Mouse (Mus musculus) forebrain, embryonic 12.5 days (tissue): Measurements from ENCODE around the gene Tubb5. TPM values are rescaled to one million over a fixed set of nuclear protein-coding genes. Genes with fewer than 3 reads are reported as not detected.
A peak's percentile ranks its signal among the peaks of the same experiment; 100 is the strongest.

Source experiments
- ATAC-seq: fragments of 200-750 bp; cut with Nextera tagmentation; 2 replicates; pipeline ENCODE4 v1.8.0; 2017; ENCODE audit warnings: moderate TSS enrichment; ENCODE audit not compliant: low FRiP score
- H3K27ac ChIP-seq: fragments of 300-500 bp; sonication (generic); 2 replicates; pipeline ENCODE4 v1.5.1; 2016; ENCODE audit warnings: mild to moderate bottlenecking
- H3K27me3 ChIP-seq: fragments of 300-500 bp; sonication (generic); 2 replicates; pipeline ENCODE4 v1.6.1; 2016; ENCODE audit warnings: mild to moderate bottlenecking
- H3K36me3 ChIP-seq: fragments of 300-500 bp; sonication (generic); replicated peaks from 2 replicates; pipeline ENCODE4 v1.6.1; 2016; ENCODE audit warnings: mild to moderate bottlenecking
- H3K4me1 ChIP-seq: fragments of 300-500 bp; sonication (generic); 2 replicates; pipeline ENCODE4 v1.6.1; 2016
- H3K4me2 ChIP-seq: fragments of 300-500 bp; sonication (generic); 2 replicates; pipeline ENCODE4 v1.6.1; 2016; ENCODE audit warnings: mild to moderate bottlenecking, moderate library complexity
- H3K4me3 ChIP-seq: fragments of 300-500 bp; sonication (generic); replicated peaks from 2 replicates; pipeline ENCODE4 v1.5.1; 2016; ENCODE audit warnings: mild to moderate bottlenecking
- H3K9ac ChIP-seq: fragments of 300-500 bp; sonication (generic); 2 replicates; pipeline ENCODE4 v1.6.1; 2016; ENCODE audit warnings: mild to moderate bottlenecking
- H3K9me3 ChIP-seq: fragments of 300-500 bp; sonication (generic); 2 replicates; pipeline ENCODE4 v1.6.1; 2016
- WGBS: fragments of 180-500 bp; shearing (Covaris S2); methylation state at CpG from one replicate; pipeline ENCODE4 v1.1.7; 2016; 5-methylcytosine and 5-hydroxymethylcytosine counted together
- polyA plus RNA-seq: library from polyadenylated mRNA; unstranded; fragments of >200 nt; fragmentation: Nextera tagmentation; extraction: Ambion mirVana; gene quantifications from 2 replicates; pipeline ENCODE4 v1.2.1, GENCODE M21; 2016

Gene Tubb5
- 1,541 and 1,619 TPM in 2 replicates for polyA plus RNA-seq

DNA sequence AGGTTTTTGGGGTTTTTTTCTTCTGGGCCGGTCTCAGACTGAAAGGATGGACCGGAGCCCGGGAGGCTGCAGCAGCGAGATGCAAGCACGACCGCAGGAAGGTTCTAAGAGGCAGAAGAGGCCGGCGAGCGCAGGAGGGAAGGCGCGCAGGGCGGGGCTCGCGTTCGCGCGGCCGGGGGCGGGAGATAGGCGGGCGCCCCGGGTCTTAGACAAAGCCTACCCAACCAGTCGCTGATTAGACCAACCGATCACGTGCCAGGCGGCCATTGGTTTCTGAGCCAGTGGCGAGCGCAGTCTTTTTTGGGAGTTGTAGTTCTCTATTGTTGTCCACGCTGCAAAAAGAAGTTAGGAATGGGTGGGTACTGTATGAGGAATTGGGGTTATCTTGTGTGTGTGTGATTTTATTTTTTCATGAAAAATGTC lies at the start of gene Tubb5:
Gene Tubb5, minus strand, starts transcription at position 185 of the 423 bp plus-strand sequence.
- H3K36me3 ChIP-seq = peaks cover 37% of the 10 kb centered on the region
- peak within 1 kb of the TSS; percentile 99 for H3K27ac ChIP-seq
- peak within 1 kb of the TSS; percentile 80 for H3K4me2 ChIP-seq
- H3K4me3 ChIP-seq = peak within 1 kb of the TSS; percentile 82
- H3K27me3 ChIP-seq = no peaks in the 10 kb centered on the region
- H3K4me1 ChIP-seq = peaks cover 45% of the 10 kb centered on the region
- no peaks in the 10 kb centered on the region for H3K9me3 ChIP-seq
- WGBS = under 1% methylated on average over 29 of the region's 29 CpGs
- peak within 1 kb of the TSS; percentile 99 for H3K9ac ChIP-seq
- peak; percentile 81 for ATAC-seq

GRCm38 (mm10) chr17:35887725-35888124 lies 49.6 kb upstream of the Tubb5 start:
- Histone ChIP-seq H3K9me3 (no peaks in the 10 kb centered on the region), H3K9ac (no peak overlapping the region), H3K4me1 (no peaks in the 10 kb centered on the region), H3K36me3 (peaks cover 95% of the 10 kb centered on the region), H3K4me2 (no peak overlapping the region), H3K4me3 (no peak overlapping the region), H3K27me3 (no peaks in the 10 kb centered on the region), H3K27ac (no peak overlapping the region)
- ATAC-seq = no peak
- WGBS = 91% methylated on average over 9 of the region's 17 CpGs

GRCm38 (mm10) chr17:35883777-35884176 lies 45.7 kb upstream of the Tubb5 start:
- Histone ChIP-seq H3K27me3 (no peaks in the 10 kb centered on the region), H3K27ac (no peak overlapping the region), H3K9ac (no peak overlapping the region), H3K4me2 (no peak overlapping the region), H3K36me3 (peaks cover 73% of the 10 kb centered on the region), H3K4me1 (peaks cover 12% of the 10 kb centered on the region), H3K9me3 (no peaks in the 10 kb centered on the region), H3K4me3 (no peak overlapping the region)
- 96% methylated on average over 14 of the region's 14 CpGs for WGBS
- no peak for ATAC-seq

DNA sequence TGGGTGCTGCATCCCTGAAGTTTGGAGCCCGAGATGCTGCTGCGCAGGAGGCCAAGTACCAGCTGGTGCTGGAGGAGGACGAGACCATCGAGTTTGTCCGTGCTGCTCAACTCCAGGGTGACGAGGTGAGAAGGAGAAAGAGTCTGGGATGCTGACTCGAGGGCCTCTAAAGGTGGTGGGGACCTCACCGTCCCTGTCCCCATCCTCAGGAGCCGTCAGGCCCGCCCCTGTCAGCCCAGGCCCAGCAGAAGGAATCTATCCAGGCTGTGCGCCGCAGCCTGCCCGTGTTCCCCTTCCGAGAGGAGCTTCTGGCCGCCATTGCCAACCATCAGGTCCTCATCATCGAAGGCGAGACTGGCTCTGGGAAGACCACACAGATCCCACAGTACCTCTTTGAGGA lies 44.8 kb upstream of the Tubb5 start:
- Histone ChIP-seq H3K36me3 (peaks cover 64% of the 10 kb centered on the region), H3K27me3 (no peaks in the 10 kb centered on the region), H3K9me3 (no peaks in the 10 kb centered on the region), H3K27ac (no peak overlapping the region), H3K4me3 (no peak overlapping the region), H3K9ac (no peak overlapping the region), H3K4me1 (peaks cover 12% of the 10 kb centered on the region), H3K4me2 (no peak overlapping the region)
- WGBS = 91% methylated on average over 17 of the region's 17 CpGs
- ATAC-seq = no peak

DNA sequence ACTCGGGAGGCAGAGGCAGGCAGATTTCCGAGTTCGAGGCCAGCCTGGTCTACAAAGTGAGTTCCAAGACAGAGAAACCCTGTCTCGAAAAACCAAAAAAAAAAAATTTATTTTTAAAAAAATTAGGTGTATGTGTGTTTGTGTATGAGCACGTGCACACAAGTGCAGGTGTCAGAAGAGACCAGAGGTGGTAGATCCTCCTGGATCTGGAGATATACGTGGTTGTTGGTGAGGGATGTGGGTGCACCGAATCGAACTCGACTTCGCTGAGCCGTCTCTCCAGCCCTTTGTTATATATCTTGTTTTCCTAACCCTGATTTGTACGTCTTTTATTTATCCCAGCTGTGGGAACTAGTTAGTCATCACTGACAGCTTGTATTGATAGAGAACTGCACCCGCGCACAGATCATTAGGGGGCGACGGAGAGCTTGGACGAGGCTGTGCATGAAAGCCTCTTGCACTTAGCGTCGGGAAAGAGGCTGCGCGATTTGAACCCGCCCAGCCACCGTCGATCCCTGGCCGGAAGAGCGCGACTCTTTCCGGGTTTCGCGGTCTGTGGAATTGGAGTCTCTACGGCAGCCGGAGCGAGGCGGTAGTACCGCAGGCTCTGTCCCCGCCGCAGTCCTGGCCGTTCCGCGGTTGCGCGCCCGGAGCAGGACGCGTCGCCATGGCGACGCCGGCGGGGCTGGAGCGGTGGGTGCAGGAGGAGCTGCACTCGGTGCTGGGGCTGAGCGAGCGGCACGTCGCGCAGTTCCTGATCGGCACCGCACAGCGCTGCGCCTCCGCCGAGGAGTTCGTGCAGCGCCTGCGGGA lies 41.3 kb upstream of the Tubb5 start, which contains the start of gene Dhx16:
Gene Dhx16, plus strand, starts transcription at position 575 of the 813 bp plus-strand sequence.
- peak within 1 kb of the TSS; percentile 83 for H3K9ac ChIP-seq
- peaks cover 48% of the 10 kb centered on the region for H3K36me3 ChIP-seq
- H3K4me1 ChIP-seq = peaks cover 12% of the 10 kb centered on the region
- WGBS = 5% methylated on average over 66 of the region's 66 CpGs
- H3K4me3 ChIP-seq = peak within 1 kb of the TSS; percentile 97
- peak within 1 kb of the TSS; percentile 78 for H3K27ac ChIP-seq
- peak within 1 kb of the TSS; percentile 82 for H3K4me2 ChIP-seq
- H3K27me3 ChIP-seq = no peaks in the 10 kb centered on the region
- no peaks in the 10 kb centered on the region for H3K9me3 ChIP-seq
- ATAC-seq = peak; percentile 90

DNA sequence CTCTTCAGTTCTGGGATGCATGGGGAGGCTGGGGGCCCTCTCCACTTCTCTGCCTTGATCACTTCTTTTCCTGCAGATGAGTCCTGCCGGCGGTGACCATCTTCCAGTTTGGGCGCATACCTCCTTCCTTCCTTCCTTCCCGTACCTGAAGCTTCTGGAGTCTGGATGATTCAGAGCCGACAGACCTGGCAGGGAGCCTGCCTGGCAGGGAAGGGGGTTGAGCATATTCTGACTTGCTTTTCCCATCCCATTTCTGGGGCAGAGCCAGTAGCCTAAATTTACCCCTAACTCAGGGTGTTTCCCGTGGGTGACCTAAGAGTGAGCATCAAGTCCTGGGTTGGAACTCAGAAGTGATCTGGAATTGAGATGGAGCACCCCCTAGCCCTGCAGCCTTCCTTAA lies 36.6 kb upstream of the Tubb5 start:
- 86% methylated on average over 6 of the region's 6 CpGs for WGBS

DNA sequence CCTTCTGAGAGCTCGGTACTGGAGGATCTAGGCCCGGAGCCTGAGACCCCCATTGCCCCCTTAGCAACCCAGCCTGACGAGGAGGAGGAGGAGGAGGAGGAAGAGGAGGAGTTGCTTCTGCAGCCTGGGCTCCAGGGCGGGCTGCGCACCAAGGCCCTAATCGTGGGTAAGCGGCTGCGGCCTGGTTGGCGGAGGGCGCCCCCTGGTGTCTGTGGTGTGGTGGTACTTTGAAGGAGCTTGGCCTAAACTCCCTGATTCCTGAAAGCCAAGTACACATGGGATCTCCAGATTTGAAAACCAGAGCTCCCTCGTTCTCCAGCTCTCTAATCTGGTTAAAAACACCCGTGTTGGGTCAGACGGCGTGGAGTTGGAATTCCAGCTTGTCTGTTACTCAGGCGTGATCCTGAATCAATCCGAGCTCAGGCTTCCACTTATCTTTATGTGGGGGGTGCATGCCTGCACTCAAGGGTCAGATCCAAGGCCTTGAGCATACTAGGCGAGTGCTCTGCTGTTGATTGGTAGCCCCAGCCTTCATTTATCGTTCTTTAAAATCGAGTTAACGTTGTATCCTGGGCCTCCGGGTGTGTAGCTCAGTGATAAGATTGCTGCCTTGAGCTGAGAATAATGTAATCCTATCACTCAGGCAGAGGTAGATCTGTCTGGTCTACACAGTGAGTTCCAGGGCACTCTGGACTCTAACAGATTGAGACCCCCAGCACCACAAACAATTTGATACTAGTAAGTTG lies 35.8 kb upstream of the Tubb5 start:
- H3K9me3 ChIP-seq = peaks cover 5% of the 10 kb centered on the region; the same call in 1 of the 2 replicates
- peaks cover 38% of the 10 kb centered on the region for H3K4me1 ChIP-seq
- ATAC-seq = peak; percentile 31; the same call in 1 of the 2 replicates
- no peaks in the 10 kb centered on the region for H3K27me3 ChIP-seq
- H3K27ac ChIP-seq = peak overlapping the region; percentile 42; the same call in 1 of the 2 replicates
- H3K9ac ChIP-seq = no peak overlapping the region
- peak overlapping the region; percentile 13 for H3K4me3 ChIP-seq
- peak overlapping the region; percentile 21; the same call in 1 of the 2 replicates for H3K4me2 ChIP-seq
- peaks cover 46% of the 10 kb centered on the region for H3K36me3 ChIP-seq
- 33% methylated on average over 21 of the region's 21 CpGs for WGBS

More for the DNA sequence above, 36.6 kb upstream of the Tubb5 start:
- Histone ChIP-seq H3K4me2 (no peak overlapping the region), H3K27ac (no peak overlapping the region), H3K9ac (no peak overlapping the region), H3K36me3 (peaks cover 46% of the 10 kb centered on the region), H3K9me3 (peaks cover 5% of the 10 kb centered on the region; the same call in 1 of the 2 replicates), H3K27me3 (no peaks in the 10 kb centered on the region), H3K4me3 (no peak overlapping the region), H3K4me1 (peaks cover 30% of the 10 kb centered on the region)
- no peak for ATAC-seq

DNA sequence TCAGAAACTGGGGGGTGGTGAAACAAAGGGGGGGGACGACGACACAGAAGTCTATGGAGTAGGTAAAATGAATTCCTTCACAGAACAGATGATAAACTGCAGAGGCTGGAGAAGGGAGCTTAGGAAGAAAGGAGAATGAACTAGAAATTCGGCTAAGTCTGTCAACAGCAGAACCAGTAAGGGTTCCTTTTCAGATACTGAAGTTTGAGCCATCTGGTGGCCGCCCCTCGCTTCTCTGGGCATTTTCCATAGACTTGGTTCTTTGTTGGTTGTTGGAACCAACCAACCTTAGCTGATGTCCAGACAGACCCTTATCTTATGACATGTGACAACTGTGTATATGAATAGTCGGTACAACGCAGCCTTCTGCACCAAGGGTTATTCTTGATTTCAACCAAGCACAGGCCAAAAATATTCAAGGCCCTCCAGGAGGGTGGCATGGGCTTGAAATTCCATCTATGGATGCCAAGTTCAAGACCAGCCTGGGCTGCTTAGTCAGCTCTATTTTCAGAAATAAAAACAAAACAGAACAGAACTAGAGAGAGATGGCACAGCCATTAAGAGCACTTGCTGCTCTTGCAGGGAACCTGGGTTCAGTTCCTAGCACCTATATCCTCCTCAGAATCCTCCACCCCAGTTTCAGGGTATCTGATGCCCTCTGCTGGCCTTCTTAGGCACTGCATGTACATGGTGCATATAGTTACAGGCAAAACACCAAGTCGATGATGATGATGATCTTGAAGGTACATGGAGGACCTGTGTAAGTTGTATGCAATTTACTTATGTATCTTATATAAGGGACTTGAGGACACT lies 33.0 kb upstream of the Tubb5 start:
- 88% methylated on average over 8 of the region's 8 CpGs for WGBS
- H3K9me3 ChIP-seq = peaks cover 5% of the 10 kb centered on the region; the same call in 1 of the 2 replicates
- H3K9ac ChIP-seq = no peak overlapping the region
- H3K36me3 ChIP-seq = peaks cover 51% of the 10 kb centered on the region
- no peak for ATAC-seq
- H3K4me3 ChIP-seq = peak overlapping the region; percentile 73
- H3K4me2 ChIP-seq = peak overlapping the region; percentile 77
- H3K4me1 ChIP-seq = peaks cover 62% of the 10 kb centered on the region
- 0 out of 2 replicates have a peak overlapping the region, but pooled peaks have one; percentile 5 for H3K27ac ChIP-seq
- no peaks in the 10 kb centered on the region for H3K27me3 ChIP-seq

DNA sequence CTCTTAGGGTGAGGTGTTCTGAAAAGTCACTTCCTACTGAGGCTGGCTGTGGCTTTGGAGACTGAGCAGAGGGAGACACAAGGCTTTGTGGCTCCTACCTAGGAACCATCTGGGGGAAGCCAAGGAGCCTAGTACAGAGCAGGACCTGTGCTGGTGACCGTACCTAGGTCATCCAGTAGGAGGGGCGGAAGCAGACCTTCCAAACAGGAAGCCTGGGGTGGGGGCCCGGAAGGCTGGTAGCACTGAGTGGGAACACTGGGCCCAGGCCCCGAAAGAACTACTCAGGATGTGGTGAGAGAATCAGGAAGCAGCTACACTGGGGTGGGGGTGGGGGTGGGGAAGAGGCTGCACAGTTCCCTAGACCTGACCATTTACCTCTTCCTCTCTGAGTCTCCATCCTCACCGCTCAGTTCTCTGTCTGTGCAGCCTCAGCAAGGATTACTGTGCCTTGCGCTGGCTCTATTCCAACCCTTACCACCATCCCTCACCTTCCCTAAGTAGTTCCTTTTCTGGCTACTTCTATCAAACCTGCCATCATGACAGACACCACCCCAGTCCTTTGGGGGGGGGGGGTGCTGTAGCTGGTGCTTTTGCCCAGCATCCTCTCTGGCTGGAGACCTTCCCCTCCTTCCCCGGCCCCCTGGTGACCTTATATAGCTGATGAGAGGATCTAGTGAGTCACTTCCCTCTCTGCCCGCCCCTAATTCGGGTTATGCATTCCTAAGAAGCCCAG lies 32.2 kb upstream of the Tubb5 start:
- Histone ChIP-seq H3K4me2 (peak overlapping the region; percentile 77), H3K4me1 (peaks cover 63% of the 10 kb centered on the region), H3K36me3 (peaks cover 45% of the 10 kb centered on the region), H3K9ac (peak overlapping the region; percentile 89), H3K4me3 (peak overlapping the region; percentile 73), H3K27me3 (no peaks in the 10 kb centered on the region), H3K27ac (peak overlapping the region; percentile 5), H3K9me3 (peaks cover 5% of the 10 kb centered on the region; the same call in 1 of the 2 replicates)
- ATAC-seq = no peak
- 71% methylated on average over 9 of the region's 9 CpGs for WGBS

DNA sequence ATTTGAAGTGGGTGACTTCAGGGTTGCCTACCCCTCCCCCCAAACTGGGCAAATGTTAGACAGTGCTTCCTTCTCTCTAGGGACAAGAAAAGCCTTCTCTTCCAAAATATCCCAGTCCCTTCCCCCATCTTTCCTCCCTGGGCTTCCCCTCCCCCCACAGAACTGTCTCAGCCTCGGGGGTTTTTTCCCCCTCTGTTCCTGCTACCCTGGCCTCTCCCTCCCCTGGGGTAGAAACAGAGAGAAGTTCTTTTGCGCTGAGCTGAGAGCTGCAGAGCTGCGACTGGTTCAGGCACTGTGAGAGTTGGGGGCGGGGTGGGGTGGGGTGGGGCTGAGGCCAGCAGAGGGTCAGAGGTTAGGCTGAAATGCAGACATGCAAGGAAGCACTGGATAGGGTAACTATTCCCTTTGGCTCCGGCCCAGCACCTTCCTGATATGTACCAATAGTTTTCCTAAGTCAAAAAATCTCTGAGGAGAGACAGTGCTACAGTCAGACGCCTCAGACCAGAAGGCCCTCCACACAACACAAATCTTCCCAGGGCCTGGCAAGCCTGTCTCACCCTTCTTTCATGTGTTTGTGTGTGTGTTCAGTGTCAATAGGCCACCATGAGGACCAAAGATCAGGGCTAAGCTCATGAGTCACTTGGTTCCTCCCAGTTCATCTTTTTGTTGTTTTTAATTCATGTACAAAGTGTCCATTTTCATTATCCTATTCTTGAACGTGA lies 31.4 kb upstream of the Tubb5 start:
- Histone ChIP-seq H3K4me3 (peak overlapping the region; percentile 73), H3K27ac (peak overlapping the region; percentile 70; the same call in 1 of the 2 replicates), H3K4me1 (peaks cover 71% of the 10 kb centered on the region), H3K27me3 (no peaks in the 10 kb centered on the region), H3K36me3 (peaks cover 37% of the 10 kb centered on the region), H3K4me2 (peak overlapping the region; percentile 77), H3K9ac (peak overlapping the region; percentile 89), H3K9me3 (peaks cover 5% of the 10 kb centered on the region; the same call in 1 of the 2 replicates)
- ATAC-seq = no peak
- WGBS = 9% methylated on average over 7 of the region's 7 CpGs
